16 mouse cellular contexts compared by ENCODE assay signal in the genomic region with DNA sequence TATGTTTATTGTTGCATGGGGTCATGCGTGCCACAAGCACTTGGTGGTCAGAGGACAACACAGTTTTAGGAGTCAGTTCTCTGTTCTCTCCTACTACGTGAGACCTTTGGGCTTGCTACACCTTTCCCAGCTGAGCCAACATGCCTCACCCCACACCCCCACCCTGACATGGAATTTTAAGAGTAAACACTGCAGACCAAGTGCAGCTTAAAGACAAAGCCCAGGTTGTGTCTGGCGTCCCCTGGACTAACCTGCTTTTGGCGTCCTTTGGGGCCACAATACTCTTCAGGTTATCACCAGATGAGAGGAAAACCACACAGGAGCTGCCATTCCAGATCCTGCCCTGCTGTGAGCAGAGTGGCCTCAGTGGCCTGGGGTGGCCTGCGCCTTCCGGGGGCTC. TPM values are rescaled to one million over a fixed set of nuclear protein-coding genes. Genes with fewer than 3 reads are reported as not detected.
A peak's percentile ranks its signal among the peaks of the same experiment; 100 is the strongest.
DNase-seq lines count a peak whose midpoint lies in the region; ATAC-seq and TF ChIP-seq lines count a peak whose summit lies in the region.
"Had no signal": no experiment of that assay in that cellular context is flagged by ENCODE, and none has a peak within 500 bp of the region (broad histone marks: within the 10 kb centered on the region; RNA-seq: fewer than 3 reads in every experiment).

No protein-coding gene starts in this region.

- TF ChIP-seq POLR2A in bone marrow, adult 2 months (IDR thresholded peaks at IDR 0.05; ENCODE audit: borderline replicate concordance, control insufficient read depth, low read depth, low read length), result no peak

- TF ChIP-seq CTCF in bone marrow, adult 2 months (IDR thresholded peaks at IDR 0.05; ENCODE audit: control insufficient read depth, insufficient read depth, low read length), result no peak
- TF ChIP-seq CTCF in intestine, postnatal 0 days (IDR thresholded peaks at IDR 0.05; ENCODE audit: low read depth), result no peak

- no peak overlapping the region for H3K9ac ChIP-seq in hindbrain, embryonic 15.5 days
- H3K9ac ChIP-seq in intestine, postnatal 0 days (ENCODE audit: low read depth, low read length), result no peak overlapping the region
- H3K9ac ChIP-seq: limb, embryonic 15.5 days; neural tube, embryonic 12.5 days had no signal

- no peaks in the 10 kb centered on the region for H3K27me3 ChIP-seq in hindbrain, embryonic 15.5 days
- H3K27me3 ChIP-seq in hindbrain, embryonic 10.5 days (ENCODE audit: insufficient read depth, poor library complexity, severe bottlenecking), result no peaks in the 10 kb centered on the region
- H3K27me3 ChIP-seq in intestine, postnatal 0 days (replicated peaks; ENCODE audit: control insufficient read depth, insufficient read depth, low read length), result no peaks in the 10 kb centered on the region
- H3K27me3 ChIP-seq in heart, embryonic 10.5 days (ENCODE audit: insufficient read depth, poor library complexity, severe bottlenecking), result no peaks in the 10 kb centered on the region
- H3K27me3 ChIP-seq: limb, embryonic 15.5 days; megakaryocyte, embryonic 14.5 days; neural tube, embryonic 12.5 days had no signal

- 0 out of 2 replicates have a peak, but pooled peaks cover 5% of the 10 kb centered on the region for H3K4me1 ChIP-seq in hindbrain, embryonic 15.5 days (replicated peaks)
- peaks cover 25% of the 10 kb centered on the region for H3K4me1 ChIP-seq in hindbrain, embryonic 10.5 days (replicated peaks)
- H3K4me1 ChIP-seq in bone marrow, adult 2 months (ENCODE audit: control insufficient read depth, insufficient read depth, low read length), result no peaks in the 10 kb centered on the region; the same call in 1 of the 2 replicates
- H3K4me1 ChIP-seq in intestine, postnatal 0 days (replicated peaks; ENCODE audit: control insufficient read depth, insufficient read depth, low read length), result no peaks in the 10 kb centered on the region
- H3K4me1 ChIP-seq in heart, embryonic 10.5 days, result peaks cover 38% of the 10 kb centered on the region
- H3K4me1 ChIP-seq: limb, embryonic 15.5 days had no signal

- DNase-seq in hindbrain, embryonic 10.5 days (ENCODE audit: low spot score), result no peak
- DNase-seq in lung, postnatal 4 days, result peak; percentile 59 to 76
- DNase-seq in right cerebral cortex, postnatal 36 days (ENCODE audit: low spot score in 2 of 2), result no peak
- DNase-seq in heart, embryonic 10.5 days (ENCODE audit: low spot score), result no peak
- no peak for DNase-seq in left cerebral cortex, postnatal 10 days (ENCODE audit: extremely low spot score in 1 of 2, low spot score in 2 of 2)
- DNase-seq: cerebellum, adult 8-10 months; embryo, embryonic 11 days; kidney, postnatal 10 days; right cerebral cortex, adult 18-20 months had no signal

- ATAC-seq in hindbrain, embryonic 15.5 days (ENCODE audit: low FRiP score, low read depth), result no peak
- ATAC-seq in intestine, postnatal 0 days, result peak; percentile 67

- H3K4me2 ChIP-seq in hindbrain, embryonic 15.5 days, result no peak overlapping the region
- H3K4me2 ChIP-seq in intestine, postnatal 0 days (replicated peaks; ENCODE audit: low read depth), result no peak overlapping the region
- H3K4me2 ChIP-seq: limb, embryonic 15.5 days; neural tube, embryonic 12.5 days had no signal

- H3K4me3 ChIP-seq in hindbrain, embryonic 15.5 days, result no peak overlapping the region
- H3K4me3 ChIP-seq in hindbrain, embryonic 10.5 days, result no peak overlapping the region
- H3K4me3 ChIP-seq in bone marrow, adult 2 months (replicated peaks; ENCODE audit: control insufficient read depth, low read depth, low read length), result no peak overlapping the region
- H3K4me3 ChIP-seq in intestine, postnatal 0 days (ENCODE audit: low read depth, low read length), result no peak overlapping the region
- H3K4me3 ChIP-seq in heart, embryonic 10.5 days, result no peak overlapping the region
- H3K4me3 ChIP-seq: limb, embryonic 15.5 days; megakaryocyte, embryonic 14.5 days; neural tube, embryonic 12.5 days had no signal

- WGBS in hindbrain, embryonic 15.5 days, result 81% methylated on average over 6 of the region's 6 CpGs
- WGBS in hindbrain, embryonic 10.5 days, result 65% methylated on average over 6 of the region's 6 CpGs
- 80% methylated on average over 6 of the region's 6 CpGs for WGBS in bone marrow, adult 2 months
- 35% methylated on average over 6 of the region's 6 CpGs for WGBS in intestine, postnatal 0 days
- WGBS in heart, embryonic 10.5 days, result 57% methylated on average over 6 of the region's 6 CpGs

- 0 out of 2 replicates have a peak overlapping the region, but pooled peaks have one; percentile 11 for H3K27ac ChIP-seq in hindbrain, embryonic 15.5 days (replicated peaks)
- H3K27ac ChIP-seq in hindbrain, embryonic 10.5 days, result no peak overlapping the region
- H3K27ac ChIP-seq in bone marrow, adult 2 months (ENCODE audit: control insufficient read depth, insufficient read depth, low read depth, low read length, poor library complexity), result peak overlapping the region; percentile 64; the same call in 1 of the 2 replicates
- 0 out of 2 replicates have a peak overlapping the region, but pooled peaks have one; percentile 15 for H3K27ac ChIP-seq in intestine, postnatal 0 days (ENCODE audit: low read depth, low read length)
- H3K27ac ChIP-seq in heart, embryonic 10.5 days, result no peak overlapping the region
- H3K27ac ChIP-seq: limb, embryonic 15.5 days had no signal

- intact Hi-C loops in left cerebral cortex, postnatal 10 days (cut with DNase I), result no loop called here

- peaks cover 24% of the 10 kb centered on the region for H3K36me3 ChIP-seq in hindbrain, embryonic 15.5 days
- H3K36me3 ChIP-seq in hindbrain, embryonic 10.5 days, result peaks cover 73% of the 10 kb centered on the region
- H3K36me3 ChIP-seq in intestine, postnatal 0 days (ENCODE audit: control insufficient read depth, insufficient read depth), result peaks cover 29% of the 10 kb centered on the region
- H3K36me3 ChIP-seq in heart, embryonic 10.5 days, result peaks cover 59% of the 10 kb centered on the region

- H3K9me3 ChIP-seq in hindbrain, embryonic 15.5 days, result no peaks in the 10 kb centered on the region
- H3K9me3 ChIP-seq in hindbrain, embryonic 10.5 days, result peaks cover 7% of the 10 kb centered on the region
- no peaks in the 10 kb centered on the region for H3K9me3 ChIP-seq in intestine, postnatal 0 days (ENCODE audit: control insufficient read depth)
- H3K9me3 ChIP-seq in heart, embryonic 10.5 days, result peaks cover 6% of the 10 kb centered on the region; the same call in 1 of the 2 replicates
- H3K9me3 ChIP-seq: limb, embryonic 15.5 days had no signal

RNA-seq across cellular contexts. Expression of a gene that starts 23.4 kb away (rescaled TPM):
- polyA plus RNA-seq in hindbrain, embryonic 15.5 days (2015; fragmentation: Nextera tagmentation; extraction: Ambion mirVana), result 34.4 and 38.4 TPM in 2 replicates
- polyA plus RNA-seq in hindbrain, embryonic 10.5 days (2016; fragmentation: Nextera tagmentation; extraction: Ambion mirVana), result 20.8 and 29.3 TPM in 2 replicates
- 13.7 and 15.4 TPM in 2 replicates for polyA plus RNA-seq in bone marrow, adult 2 months (2011; ENCODE audit: insufficient read depth, insufficient read length, low replicate concordance, missing spikeins)
- 23.9 and 25.1 TPM in 2 replicates for polyA plus RNA-seq in intestine, postnatal 0 days (2015; fragmentation: Nextera tagmentation; extraction: Ambion mirVana)
- polyA plus RNA-seq in heart, embryonic 10.5 days (2016; fragmentation: Nextera tagmentation; extraction: Ambion mirVana), result 9.3 and 12.7 TPM in 2 replicates
- 10 to 100 TPM; 83.6 to 84.2 TPM for total RNA-seq in left cerebral cortex, postnatal 10 days (2021)

RNA-seq across cellular contexts. Expression of a gene that starts 27.5 kb away (rescaled TPM):
- polyA plus RNA-seq in hindbrain, embryonic 15.5 days (2015; fragmentation: Nextera tagmentation; extraction: Ambion mirVana), result 102 and 114 TPM in 2 replicates
- 67.0 and 85.8 TPM in 2 replicates for polyA plus RNA-seq in hindbrain, embryonic 10.5 days (2016; fragmentation: Nextera tagmentation; extraction: Ambion mirVana)
- 13.3 and 33.1 TPM in 2 replicates for polyA plus RNA-seq in bone marrow, adult 2 months (2011; ENCODE audit: insufficient read depth, insufficient read length, low replicate concordance, missing spikeins)
- 60.9 and 66.5 TPM in 2 replicates for polyA plus RNA-seq in intestine, postnatal 0 days (2015; fragmentation: Nextera tagmentation; extraction: Ambion mirVana)
- 63.2 and 68.2 TPM in 2 replicates for polyA plus RNA-seq in heart, embryonic 10.5 days (2016; fragmentation: Nextera tagmentation; extraction: Ambion mirVana)
- 10 to 100 TPM; 85.0 to 88.8 TPM for total RNA-seq in left cerebral cortex, postnatal 10 days (2021)

RNA-seq across cellular contexts. Expression of a gene that starts 47.6 kb away (rescaled TPM):
- polyA plus RNA-seq in hindbrain, embryonic 15.5 days (2015; fragmentation: Nextera tagmentation; extraction: Ambion mirVana), result 1.2 and 1.3 TPM in 2 replicates
- polyA plus RNA-seq in hindbrain, embryonic 10.5 days (2016; fragmentation: Nextera tagmentation; extraction: Ambion mirVana), result not detected in 2 replicates
- not detected in 2 replicates for polyA plus RNA-seq in bone marrow, adult 2 months (2011; ENCODE audit: insufficient read depth, insufficient read length, low replicate concordance, missing spikeins)
- polyA plus RNA-seq in intestine, postnatal 0 days (2015; fragmentation: Nextera tagmentation; extraction: Ambion mirVana), result 0.26 and 0.78 TPM in 2 replicates
- polyA plus RNA-seq in heart, embryonic 10.5 days (2016; fragmentation: Nextera tagmentation; extraction: Ambion mirVana), result not detected in 2 replicates
- total RNA-seq in left cerebral cortex, postnatal 10 days (2021), result not detected
- total RNA-seq: gastrocnemius, adult 8-10 months had no signal
- polyA plus RNA-seq: limb, embryonic 15.5 days; neural tube, embryonic 12.5 days had no signal

Comparison
In these comparisons a context has a peak if more than half of its experiments do, and no peak if none do; other contexts are left out.
1. H3K27ac ChIP-seq: peak in hindbrain, embryonic 15.5 days (single experiment), bone marrow, adult 2 months (single experiment) and intestine, postnatal 0 days (single experiment); none in hindbrain, embryonic 10.5 days (single experiment) and heart, embryonic 10.5 days (single experiment).
2. DNase-seq: peak in lung, postnatal 4 days (2 of 2); none in hindbrain, embryonic 10.5 days (single experiment), right cerebral cortex, postnatal 36 days (0 of 2), heart, embryonic 10.5 days (single experiment) and left cerebral cortex, postnatal 10 days (0 of 2).